Mouse (Mus musculus): ENCODE data around the gene Eif3g. TPM values are rescaled to one million over a fixed set of nuclear protein-coding genes. Genes with fewer than 3 reads are reported as not detected.

The Eif3g gene
- 136 and 141 TPM in 2 replicates for polyA plus RNA-seq (2012; rRNA removed)

DNA sequence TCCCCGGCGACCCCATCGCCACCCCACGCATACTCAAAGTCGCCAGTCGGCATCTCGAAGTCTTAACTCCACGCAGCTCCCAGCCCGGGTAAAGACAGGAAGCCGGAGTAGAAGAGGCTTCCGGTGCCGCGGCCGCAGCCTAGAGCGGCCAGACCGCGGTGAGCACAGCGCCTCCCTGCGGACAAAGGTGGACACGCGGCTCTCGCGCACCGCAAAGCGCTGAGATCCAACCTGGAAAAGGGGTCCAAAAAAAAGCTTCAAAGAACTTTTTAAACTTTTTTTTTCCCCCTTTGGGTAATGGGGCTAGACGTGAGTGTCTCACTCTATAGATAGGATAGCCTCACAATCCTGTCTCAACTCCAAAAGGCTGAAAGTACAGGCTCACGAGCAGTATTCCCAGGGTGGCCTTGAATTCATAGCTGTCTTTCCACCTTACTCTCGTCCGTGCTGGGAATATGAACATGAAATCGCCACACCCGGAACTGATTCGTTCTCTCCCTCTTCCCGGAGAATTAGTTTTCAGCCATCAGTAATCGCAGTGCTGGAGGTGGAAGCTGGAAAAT lies at the start of gene Eif3g:
Eif3g (minus strand) TSS at position 113 of the 563 bp plus-strand sequence.
- DNase-seq (ENCODE audit: low spot score), result peak; percentile 80

DNA sequence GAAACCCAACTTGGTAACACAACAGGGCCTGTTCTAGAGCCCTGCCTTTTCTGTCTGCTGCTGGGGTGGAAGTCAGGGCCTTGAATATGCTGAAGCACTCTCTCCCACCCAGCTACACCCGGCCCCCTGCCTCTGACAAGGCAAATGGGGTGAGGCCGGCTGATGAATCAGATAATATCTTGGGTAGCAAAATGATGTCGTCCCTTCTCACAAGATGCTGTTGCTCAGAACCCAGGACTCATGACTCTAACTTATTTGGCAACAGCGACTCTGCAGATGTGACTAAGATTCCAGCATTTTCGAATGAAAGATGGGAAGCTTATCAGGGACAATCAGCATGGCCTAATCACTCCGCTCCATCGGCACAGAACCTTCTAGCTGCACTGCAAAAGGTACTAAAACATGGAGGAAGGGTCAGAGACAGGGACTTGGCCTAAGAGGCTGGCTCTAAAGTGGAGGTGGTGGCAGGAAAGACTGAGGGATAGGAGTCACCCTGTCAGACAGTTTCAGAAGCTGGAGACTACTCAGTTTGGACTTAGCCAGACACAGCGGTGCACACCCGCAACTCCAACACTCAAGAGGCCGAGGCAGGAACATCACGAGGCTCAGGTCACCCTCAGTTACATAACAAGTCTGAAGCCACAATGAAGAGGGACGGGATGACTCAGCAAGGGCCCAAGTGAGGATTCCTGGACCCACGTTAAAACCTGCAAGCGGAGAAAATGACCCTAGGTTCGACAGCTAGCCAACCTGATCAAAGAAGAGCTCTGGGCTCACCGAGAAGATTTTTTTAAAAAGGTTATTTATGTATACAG lies 47.9 kb upstream of the Eif3g start:
- DNase-seq (ENCODE audit: low spot score), result no peak

DNA sequence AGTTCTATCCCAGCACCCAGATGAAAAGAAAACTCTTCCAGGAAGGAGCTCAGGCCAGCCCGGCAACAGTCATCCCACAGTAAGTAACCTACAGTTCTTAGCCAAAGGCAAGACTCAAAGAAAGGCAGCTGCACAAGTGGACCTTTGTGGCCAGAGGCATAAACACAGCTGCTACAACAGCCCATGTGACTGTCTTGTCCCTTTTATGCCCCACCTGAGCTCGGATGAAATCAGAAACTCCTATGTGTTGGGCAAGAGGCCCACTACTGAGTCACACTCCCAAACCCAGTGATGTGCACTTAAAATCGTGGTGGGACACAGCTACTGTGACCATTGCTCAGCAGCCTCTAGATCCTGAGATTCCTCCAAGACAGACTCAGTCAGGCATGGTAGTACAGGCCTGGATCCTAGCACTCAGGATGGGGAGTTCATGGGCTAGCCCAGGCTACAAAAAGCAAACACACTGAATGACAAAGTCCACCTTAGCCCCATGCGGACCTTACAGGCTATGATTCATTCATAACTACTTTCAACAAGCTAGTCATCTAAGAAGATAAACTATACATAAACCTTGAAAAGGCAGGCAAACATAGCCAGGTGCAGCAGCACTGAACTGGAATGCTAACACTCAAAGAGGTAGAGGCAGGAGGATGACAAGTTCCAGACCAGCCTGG lies 46.4 kb upstream of the Eif3g start:
- no peak for DNase-seq (ENCODE audit: low spot score)

DNA sequence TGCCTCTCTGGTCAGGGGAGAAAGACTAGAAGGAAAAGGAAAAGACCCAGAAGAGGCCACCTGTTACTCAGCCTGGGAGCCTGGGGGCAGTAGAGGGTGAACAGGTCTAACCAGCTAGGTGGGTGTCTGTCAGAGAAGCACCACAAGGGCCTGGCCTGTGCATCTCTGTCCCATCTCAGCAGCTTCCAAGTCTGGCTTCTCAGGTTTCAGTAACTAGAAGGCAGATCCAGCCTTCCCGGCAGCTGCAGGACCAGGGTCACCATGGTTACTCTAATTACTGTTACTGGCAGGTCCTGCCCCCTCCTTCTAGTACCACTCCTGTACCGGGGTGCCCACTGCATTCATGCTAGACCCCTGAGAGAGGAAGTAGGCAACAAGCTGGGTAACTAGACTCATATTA lies 45.5 kb upstream of the Eif3g start:
- DNase-seq (ENCODE audit: low spot score), result no peak

DNA sequence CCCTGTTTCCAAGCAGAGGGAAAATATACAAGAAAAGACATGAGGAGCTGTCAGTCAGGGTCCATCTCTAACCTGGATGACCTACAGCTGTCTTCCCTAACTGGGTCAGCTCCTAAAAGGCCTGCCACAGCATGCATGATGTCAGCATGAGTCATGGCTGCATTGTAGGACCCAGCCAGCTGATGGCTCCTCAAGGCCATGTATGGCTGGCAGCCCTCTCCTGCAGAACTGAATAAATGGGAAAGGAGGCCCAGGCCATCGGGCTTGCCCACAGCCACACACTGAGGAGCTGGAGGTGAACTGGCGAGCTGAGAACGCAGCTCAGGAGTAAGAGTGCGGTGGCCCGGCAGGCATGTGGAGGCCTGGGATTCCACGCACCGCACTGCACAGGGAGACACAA lies 45.0 kb upstream of the Eif3g start:
- peak; percentile 28 for DNase-seq (ENCODE audit: low spot score)

DNA sequence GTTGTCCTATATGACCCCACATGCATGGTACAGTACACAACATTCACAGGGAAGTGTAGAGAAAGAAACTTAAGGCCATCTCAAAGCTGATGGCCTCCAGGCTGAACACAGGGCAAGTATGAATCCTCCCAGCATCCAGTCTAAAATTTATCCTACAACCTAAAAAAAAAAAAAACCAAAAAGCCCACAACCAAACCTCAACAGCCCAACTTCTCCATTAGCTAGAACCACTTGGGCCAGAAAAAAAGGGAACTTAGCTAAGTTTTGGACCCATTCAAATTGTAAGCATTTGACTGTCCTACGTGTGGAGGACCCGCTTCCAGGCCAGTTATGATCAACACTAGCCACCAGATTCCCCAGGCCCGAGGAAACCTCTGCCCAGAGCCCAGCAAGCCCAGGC lies 24.8 kb upstream of the Eif3g start:
- no peak for DNase-seq (ENCODE audit: low spot score)

DNA sequence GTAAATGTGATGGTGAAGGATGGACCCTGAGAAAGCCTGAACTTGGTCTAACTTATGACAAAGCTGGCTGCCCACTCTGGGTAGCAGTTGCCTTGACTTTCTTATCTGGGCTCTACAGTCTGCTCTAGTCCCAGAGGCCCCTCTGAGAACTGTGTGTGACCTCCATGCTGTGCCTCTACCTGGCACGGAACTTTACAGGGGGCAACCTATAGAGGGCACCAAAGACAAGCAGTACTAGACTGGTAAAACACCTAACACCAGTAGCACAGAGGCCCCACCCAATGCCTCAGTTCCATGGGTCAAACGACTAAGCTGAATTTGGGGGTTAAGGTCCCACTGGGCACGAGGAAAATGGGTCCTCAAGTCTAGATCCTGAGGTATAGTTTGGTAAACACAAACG lies 17.7 kb upstream of the Eif3g start:
- DNase-seq (ENCODE audit: low spot score), result no peak

DNA sequence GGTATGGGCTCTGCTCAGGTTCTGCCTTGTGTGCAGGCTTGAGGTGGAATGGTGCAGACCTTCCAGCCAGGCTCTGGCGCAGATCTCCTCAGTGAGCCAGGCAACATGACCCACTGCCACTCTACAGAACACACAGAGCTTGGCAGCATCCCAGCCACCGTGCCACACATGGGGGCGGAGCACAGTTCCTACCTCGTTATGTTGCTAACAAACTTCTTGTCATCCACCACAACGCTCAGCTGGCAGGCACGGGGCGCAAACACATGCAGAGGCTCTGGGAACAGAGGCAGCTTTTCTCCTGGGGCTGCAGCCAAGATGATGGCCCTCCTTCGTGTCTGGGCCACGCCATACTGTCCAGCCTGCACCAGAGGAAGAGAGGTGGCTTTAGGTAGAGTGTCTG lies 11.5 kb upstream of the Eif3g start:
- no peak for DNase-seq (ENCODE audit: low spot score)

DNA sequence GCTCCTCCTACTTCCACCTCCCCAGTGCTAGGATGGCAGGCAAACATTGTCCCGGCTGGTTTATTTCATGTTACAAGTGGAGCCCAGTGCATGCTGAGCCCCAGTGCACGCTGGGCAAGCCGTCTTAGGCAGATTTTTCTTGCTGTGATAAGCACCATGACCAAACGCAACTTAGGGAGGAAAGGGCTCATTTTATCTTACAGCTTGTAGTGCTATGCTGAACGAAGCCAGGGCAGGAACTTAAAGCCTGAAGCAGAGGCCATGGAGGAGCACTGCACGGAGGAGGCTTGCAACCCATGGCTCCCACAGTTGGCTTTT lies 3.7 kb upstream of the Eif3g start:
- no peak for DNase-seq (ENCODE audit: low spot score)

DNA sequence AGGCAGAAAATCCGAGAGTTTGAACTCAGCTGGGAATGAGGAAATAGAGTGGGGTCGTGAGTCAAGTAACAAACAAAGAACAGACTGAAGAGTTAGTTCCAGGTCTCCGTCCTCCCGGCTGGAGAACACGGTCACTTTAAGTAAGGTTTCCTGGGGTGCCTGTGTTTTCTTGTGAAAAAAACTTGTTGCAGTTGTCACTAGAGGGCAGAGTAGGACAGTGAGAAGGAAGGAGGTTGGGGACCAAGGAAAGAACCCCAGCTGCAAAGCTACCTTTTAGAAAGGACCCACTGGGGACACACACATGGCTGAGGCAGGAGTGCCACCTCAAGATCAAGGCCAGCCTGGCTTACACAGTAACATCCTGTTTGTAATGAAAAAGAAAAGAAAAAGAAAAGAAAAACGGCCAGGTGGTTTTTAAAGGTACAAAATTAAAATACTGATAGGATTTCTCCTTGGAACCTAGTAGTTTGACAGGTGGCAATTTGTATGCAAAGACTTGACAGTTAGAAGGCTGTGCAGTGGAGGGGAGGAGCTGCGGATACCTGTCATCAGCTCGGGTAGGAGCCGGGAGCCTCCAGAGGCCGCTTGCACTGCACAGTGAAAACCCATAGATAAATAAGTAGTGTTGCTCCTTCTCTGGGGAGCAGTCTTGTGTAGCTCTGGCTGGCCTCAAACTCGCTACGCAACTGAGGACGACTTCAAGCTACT lies 3.2 kb upstream of the Eif3g start:
- DNase-seq (ENCODE audit: low spot score), result no peak

DNA sequence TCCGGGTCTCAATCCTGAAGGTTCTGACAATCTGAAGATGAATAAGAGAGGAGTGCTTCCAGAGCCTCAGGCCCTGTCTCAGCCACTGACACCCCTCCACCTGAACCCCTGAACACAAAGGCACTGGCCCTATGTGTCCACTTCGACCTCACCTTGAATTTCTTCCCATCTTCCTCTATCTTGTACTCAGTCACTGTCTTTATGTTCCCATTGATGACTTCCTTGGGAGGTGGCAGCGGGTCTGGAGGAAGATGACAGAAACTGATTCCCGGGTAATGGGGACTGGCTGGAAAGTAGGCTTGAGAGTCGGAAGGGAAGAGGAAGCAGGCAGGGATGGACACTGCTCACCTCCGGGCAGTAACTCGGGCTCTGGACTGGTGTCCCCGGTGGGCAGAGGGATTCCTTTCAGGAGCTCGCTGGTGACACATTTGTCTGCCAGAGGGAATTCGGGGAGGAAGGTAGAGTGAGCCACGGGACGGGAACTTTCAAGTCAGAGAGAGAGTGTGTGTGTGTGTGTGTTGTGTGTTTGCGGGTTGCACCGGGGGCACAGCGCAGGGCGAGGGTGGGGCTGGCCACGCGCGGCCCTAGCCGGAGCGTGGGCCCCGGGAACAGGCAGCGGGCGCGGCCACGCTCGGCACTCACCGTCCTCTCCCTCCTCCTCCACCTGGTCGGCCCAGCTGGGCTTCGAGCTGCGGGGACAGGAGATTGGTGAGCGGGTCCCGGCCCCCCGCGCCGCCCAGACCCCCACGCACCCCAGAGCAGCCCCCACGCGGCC lies 500 bp downstream of the Eif3g start:
- no peak for DNase-seq (ENCODE audit: low spot score)

DNA sequence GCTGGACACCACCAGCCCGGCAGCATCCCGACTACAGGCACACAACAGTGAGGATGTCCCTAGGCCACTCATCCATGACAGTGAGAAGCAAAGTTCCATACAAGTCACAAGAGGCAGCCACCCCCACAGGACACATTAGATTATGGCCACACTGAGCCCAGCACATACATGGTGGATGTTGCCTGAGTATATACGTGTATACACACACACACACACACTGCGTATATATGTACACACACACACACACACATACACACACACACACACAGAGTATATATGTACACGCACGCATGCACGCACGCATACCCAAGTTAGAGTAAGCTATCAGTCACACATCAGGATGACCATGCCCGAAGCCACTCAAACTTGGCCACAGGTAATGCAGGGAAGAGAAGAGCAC lies 3.0 kb downstream of the Eif3g start:
- DNase-seq (ENCODE audit: low spot score), result no peak

DNA sequence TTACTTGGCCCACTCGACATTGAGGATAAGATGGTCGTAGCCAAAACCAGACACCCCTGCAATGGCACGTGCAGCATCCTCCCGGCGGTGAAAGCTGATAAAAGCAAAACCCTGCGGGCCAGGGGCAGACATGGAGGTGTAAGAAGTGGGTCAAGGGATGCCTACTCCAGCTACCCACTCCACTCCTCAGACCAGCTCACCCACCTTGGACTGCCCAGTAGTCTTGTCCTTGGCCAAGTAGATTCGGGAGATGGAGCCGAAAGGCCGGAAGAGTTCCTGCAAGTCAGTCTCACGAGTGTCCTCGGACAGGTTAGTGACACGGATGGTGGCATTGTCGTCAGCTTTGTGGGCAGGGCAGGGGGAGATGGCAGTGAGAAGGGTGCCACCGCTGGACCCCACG lies 3.8 kb downstream of the Eif3g start:
- no peak for DNase-seq (ENCODE audit: low spot score)

DNA sequence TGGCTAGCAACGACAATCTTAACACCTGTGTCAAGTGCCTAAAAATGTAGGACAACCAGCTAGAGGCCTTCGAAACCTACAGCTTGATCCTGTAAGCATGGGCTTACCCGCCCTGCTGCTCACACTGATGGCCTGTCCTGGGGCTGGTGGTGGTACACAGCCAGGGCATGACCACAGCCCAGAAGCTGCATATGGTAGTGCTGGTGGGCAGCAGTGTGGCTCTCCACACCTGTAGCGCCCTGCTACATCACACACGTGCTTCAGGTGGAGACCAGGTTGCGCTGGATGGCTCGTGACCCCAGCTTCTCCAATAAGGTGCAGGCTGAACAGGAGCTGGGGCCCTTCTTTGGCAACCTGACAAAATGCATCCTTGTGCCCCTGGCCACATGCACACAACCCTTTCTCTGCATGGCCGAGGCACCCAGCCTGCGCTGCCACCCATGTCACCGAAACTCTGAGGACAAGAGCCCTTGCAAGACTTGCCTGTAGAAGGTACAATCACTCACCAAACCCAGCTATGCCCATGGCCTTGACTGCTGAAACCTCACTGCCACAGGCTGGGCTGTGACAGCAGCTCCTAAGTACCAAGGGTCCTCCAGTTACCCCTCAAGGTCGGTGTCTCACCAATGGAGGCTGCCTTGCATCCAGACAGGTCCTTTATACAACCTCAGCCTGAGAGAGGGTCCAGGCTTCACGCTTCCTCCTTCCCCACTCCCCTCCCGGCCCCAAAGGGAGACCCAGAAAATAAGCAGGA lies 4.7 kb downstream of the Eif3g start:
- DNase-seq (ENCODE audit: low spot score), result no peak

DNA sequence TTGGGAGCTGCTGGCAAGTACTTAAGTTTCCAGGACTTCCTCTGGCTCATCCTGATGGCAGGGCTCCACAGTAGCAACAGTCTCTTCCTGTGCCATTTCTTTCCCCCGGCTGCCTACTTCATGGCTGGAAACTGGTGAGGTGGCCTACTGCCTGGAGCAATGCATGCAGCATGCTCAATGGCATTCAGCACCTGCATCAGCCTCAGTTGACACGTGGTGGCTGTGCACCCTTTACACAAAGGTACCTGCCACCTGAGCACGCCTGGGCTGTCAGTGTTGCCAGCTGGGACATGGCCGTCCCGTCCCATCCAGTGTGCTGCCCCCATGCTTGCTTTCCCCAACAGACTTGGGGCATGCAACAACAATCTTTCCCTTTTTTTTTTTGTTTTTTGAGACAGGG lies 5.4 kb downstream of the Eif3g start:
- no peak for DNase-seq (ENCODE audit: low spot score)

DNA sequence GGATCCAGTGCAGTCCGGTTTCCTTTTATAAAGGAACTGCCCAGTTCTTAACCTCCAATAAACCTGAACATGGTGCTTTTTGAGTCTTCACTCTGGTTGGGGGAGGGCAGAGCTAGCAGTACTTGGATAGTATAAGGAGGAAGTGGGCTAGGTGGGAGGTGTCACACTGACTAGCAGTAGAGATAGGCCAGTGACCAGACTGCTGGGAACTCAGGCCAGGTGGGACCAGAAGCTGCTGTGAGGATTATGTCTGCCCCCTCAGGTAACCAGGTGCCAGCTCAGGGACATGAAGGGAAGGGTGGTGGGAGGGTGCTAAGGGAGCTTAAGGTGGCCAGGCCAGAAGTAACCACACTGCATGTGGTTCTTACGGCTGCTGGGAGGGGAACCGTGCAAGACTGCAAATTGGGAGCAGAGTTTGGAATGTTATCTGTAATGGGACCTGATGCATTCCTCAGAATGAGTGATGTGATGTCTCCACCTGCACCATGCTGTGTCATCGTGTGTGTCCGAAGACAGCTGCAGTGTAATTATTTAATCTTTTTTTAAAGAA lies 6.2 kb downstream of the Eif3g start:
- no peak for DNase-seq (ENCODE audit: low spot score)

DNA sequence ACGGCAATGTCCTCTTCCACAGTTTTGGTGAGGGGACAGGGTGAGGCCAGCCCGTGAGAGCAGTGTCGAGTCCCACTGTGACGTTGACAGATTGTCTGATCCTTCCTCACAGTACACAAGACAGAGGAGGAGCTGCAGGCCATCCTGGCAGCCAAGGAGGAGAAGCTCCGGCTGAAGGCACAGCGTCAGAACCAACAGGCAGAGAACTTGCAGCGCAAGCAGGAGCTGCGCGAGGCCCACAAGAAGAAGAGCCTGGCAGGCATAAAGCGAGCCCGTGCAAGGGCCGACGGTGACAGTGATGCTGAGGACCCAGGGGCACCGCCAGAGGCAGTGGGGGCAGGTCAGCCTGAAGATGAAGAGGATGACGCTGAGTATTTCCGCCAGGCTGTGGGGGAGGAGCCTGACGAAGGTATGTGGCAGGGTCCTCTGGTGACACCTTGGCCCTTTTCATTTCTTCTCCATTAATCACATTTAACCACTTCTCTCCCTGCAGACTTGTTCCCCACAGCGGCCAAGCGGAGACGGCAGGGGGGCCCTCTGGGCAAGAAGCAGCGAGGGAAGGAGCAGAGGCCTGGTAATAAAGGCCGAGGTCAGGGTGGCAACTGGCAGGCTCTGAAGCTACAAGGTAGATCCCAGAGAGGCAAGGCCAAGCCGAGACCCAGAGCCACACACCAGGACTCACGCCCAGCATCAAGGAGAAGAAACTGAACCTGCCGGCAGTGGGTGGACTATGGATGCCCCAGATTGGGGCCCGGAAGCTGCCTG lies 6.9 kb downstream of the Eif3g start:
- DNase-seq (ENCODE audit: low spot score), result no peak

DNA sequence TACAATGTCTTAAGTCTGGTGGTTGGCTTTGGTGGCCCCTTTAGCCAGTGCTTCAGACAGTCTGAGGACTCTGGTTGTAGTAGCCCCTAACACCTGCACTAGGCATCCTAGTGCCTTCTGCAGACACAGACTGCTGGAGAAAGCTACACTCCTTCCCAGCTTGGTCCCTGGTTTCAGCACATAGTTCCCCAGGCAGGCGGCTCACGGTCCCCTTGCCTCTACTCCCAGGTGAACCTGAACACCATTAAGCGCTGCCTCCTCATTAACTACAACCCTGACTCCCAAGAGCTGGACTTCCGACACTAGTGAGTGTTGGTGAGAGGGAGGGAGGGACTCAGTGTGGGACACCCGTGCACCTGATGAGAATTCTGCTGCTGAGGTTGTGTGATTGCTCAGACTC lies 8.0 kb downstream of the Eif3g start:
- DNase-seq (ENCODE audit: low spot score), result no peak

DNA sequence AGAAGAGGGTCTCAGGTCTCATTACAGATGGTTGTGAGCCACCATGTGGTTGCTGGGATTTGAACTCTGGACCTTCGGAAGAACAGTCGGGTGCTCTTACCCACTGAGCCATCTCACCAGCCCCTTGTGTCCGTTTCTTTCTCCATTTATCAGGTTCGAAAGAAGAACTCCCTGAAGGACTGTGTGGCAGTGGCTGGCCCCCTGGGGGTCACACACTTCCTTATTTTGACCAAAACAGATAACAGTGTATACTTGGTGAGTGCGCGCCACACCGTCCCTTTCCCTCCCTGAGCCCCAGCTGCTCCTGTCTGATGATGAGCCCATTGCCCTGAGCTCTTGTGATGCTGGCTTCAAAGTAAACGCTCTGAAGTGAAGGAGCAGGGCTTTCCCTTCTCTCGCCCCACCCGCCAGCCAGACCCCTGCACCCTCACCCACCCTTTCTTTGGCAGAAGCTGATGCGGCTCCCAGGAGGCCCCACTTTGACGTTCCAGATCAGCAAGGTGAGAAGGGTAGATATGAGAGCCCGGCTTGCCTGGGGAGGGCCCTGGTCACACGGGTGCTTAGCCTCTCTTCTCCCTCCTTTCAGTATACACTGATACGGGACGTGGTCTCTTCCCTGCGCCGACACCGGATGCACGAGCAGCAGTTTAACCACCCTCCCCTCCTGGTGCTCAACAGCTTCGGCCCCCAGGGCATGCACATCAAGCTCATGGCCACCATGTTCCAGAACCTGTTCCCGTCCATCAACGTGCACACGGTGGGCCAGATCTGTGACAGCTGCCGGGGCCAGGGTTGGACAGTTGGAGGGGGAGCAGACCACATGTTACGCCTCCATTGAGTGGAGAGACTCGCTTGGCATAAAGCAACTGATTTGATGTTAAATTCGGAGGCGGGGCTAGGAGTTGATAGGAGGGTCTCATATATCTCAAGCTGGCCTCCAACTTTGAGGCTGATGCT lies 9.0 kb downstream of the Eif3g start:
- no peak for DNase-seq (ENCODE audit: low spot score)

All from urinary bladder, adult 2 months (tissue).